In genomic region chr5:36462810-36463209, GRCm38 (mm10) we compare ENCODE assay signal across 8 mouse cellular contexts. TPM values are rescaled to one million over a fixed set of nuclear protein-coding genes. Genes with fewer than 3 reads are reported as not detected.
DNase-seq lines count a peak whose midpoint lies in the region; ATAC-seq lines count a peak whose summit lies in the region.

No protein-coding gene starts in this region.

- no peaks in the 10 kb centered on the region for H3K27me3 ChIP-seq in heart, embryonic 11.5 days (ENCODE audit: control insufficient read depth, insufficient read depth, low read length)
- H3K27me3 ChIP-seq in midbrain, embryonic 14.5 days (ENCODE audit: control insufficient read depth, insufficient read depth, low read length), result no peaks in the 10 kb centered on the region

- no peak overlapping the region for H3K4me3 ChIP-seq in heart, embryonic 11.5 days (ENCODE audit: low read depth, low read length)
- H3K4me3 ChIP-seq in midbrain, embryonic 14.5 days (replicated peaks; ENCODE audit: low read depth, low read length), result no peak overlapping the region

- no peak overlapping the region for H3K27ac ChIP-seq in heart, embryonic 11.5 days (ENCODE audit: low read depth, low read length)
- no peak overlapping the region for H3K27ac ChIP-seq in midbrain, embryonic 14.5 days (replicated peaks; ENCODE audit: low read depth, low read length)

- peak; percentile 96 for DNase-seq in heart, adult 11 months
- peak; percentile 66 for DNase-seq in R1 (ENCODE audit: low read depth, low spot score)
- DNase-seq in cerebellum, postnatal 25 days, result peak; percentile 83 to 89
- peak; percentile 63 to 70 for DNase-seq in heart, adult 9 months (ENCODE audit: low spot score in 2 of 2)
- DNase-seq in layer of hippocampus, postnatal 36 days, result peak; percentile 69 to 78
- DNase-seq in midbrain, embryonic 14.5 days, result peak; percentile 76
- peak; percentile 82 to 95 for DNase-seq in spleen, postnatal 4 days (ENCODE audit: low spot score in 2 of 2)

- H3K9ac ChIP-seq in heart, embryonic 11.5 days (ENCODE audit: low read depth, low read length), result no peak overlapping the region
- no peak overlapping the region for H3K9ac ChIP-seq in midbrain, embryonic 14.5 days (replicated peaks; ENCODE audit: low read length)

- no peak for ATAC-seq in heart, embryonic 11.5 days (replicated peaks; ENCODE audit: insufficient number of reproducible peaks, low FRiP score, low TSS enrichment)
- no peak for ATAC-seq in midbrain, embryonic 14.5 days (ENCODE audit: low FRiP score, low TSS enrichment)

- H3K4me1 ChIP-seq in heart, embryonic 11.5 days (ENCODE audit: control insufficient read depth, insufficient read depth, low read length), result peaks cover 13% of the 10 kb centered on the region
- peaks cover 8% of the 10 kb centered on the region for H3K4me1 ChIP-seq in midbrain, embryonic 14.5 days (ENCODE audit: control insufficient read depth, insufficient read depth, low read length)

- no peak overlapping the region for H3K4me2 ChIP-seq in heart, embryonic 11.5 days
- no peak overlapping the region for H3K4me2 ChIP-seq in midbrain, embryonic 14.5 days (ENCODE audit: low read length)

- H3K9me3 ChIP-seq in heart, embryonic 11.5 days (replicated peaks; ENCODE audit: control insufficient read depth, low read length), result no peaks in the 10 kb centered on the region
- H3K9me3 ChIP-seq in midbrain, embryonic 14.5 days (ENCODE audit: control insufficient read depth, low read length), result no peaks in the 10 kb centered on the region

- H3K36me3 ChIP-seq in heart, embryonic 11.5 days (ENCODE audit: control insufficient read depth, insufficient read depth, low read length), result no peaks in the 10 kb centered on the region
- no peaks in the 10 kb centered on the region for H3K36me3 ChIP-seq in midbrain, embryonic 14.5 days (ENCODE audit: control insufficient read depth, insufficient read depth, low read length)

- WGBS in heart, embryonic 11.5 days (ENCODE audit: insufficient replicate concordance), result 19% methylated on average over 7 of the region's 7 CpGs
- WGBS in midbrain, embryonic 14.5 days, result 16% methylated on average over 7 of the region's 7 CpGs

RNA-seq across cellular contexts. Expression of gene Grpel1, which starts 2.0 kb away (rescaled TPM):
- 63.8 and 68.1 TPM in 2 replicates for polyA plus RNA-seq in heart, embryonic 11.5 days (2014; fragmentation: Nextera tagmentation; extraction: Ambion mirVana)
- 10 to 100 TPM; 21.6 to 22.8 TPM for total RNA-seq in layer of hippocampus, postnatal 36 days (2021)
- polyA plus RNA-seq in midbrain, embryonic 14.5 days (2014; fragmentation: Nextera tagmentation; extraction: Ambion mirVana), result 45.4 and 46.6 TPM in 2 replicates

RNA-seq across cellular contexts. Expression of gene Tada2b, which starts 21.3 kb away (rescaled TPM):
- polyA plus RNA-seq in heart, embryonic 11.5 days (2014; fragmentation: Nextera tagmentation; extraction: Ambion mirVana), result 2.8 and 3.3 TPM in 2 replicates
- 10 to 100 TPM; 34.0 to 36.4 TPM for total RNA-seq in layer of hippocampus, postnatal 36 days (2021)
- polyA plus RNA-seq in midbrain, embryonic 14.5 days (2014; fragmentation: Nextera tagmentation; extraction: Ambion mirVana), result 7.0 and 7.1 TPM in 2 replicates

RNA-seq across cellular contexts. Expression of gene Ccdc96, which starts 21.6 kb away (rescaled TPM):
- polyA plus RNA-seq in heart, embryonic 11.5 days (2014; fragmentation: Nextera tagmentation; extraction: Ambion mirVana), result 0.25 and 0.44 TPM in 2 replicates
- 1 to 10 TPM in 1 of 2 experiments, under 1 TPM in 1; 0.99 to 1.0 TPM for total RNA-seq in layer of hippocampus, postnatal 36 days (2021)
- 3.0 and 3.1 TPM in 2 replicates for polyA plus RNA-seq in midbrain, embryonic 14.5 days (2014; fragmentation: Nextera tagmentation; extraction: Ambion mirVana)
